Mouse (Mus musculus): ENCODE results near the gene Acsf3. TPM values are rescaled to one million over a fixed set of nuclear protein-coding genes. Genes with fewer than 3 reads are reported as not detected.

Acsf3 gene
- total RNA-seq, 1 experiment from 2014 or later = 15.1 TPM

DNA sequence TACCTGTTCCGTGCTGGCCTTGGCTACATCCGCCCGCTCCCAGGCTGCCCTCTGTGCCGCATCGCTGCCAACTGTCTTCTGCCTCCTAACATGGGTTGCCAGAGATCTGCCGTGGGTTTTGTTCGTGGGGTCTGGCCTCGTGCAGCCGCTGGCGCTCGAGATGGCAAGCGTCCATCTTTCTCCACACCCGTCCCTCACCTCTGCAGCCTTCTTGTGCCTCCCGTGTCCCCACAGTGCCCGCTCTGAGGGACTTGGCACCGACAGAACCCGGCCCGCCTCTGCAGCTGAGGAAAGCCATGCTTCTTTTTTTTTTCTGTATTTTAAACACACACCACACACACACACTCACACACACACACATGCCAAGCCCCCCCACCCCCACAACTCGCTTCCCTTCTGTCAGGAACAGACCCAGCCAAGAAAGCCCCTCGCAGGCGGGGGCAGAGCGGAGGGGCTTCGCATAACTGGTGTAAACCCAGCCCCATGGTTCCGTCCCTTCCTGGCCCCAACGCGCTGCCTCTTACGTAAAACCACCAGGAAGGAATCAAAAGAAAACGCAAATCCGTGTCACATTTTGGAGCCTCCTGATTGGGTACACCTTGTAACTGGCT is 23.1 kb upstream of the Acsf3 start:
- no peak for ATAC-seq (replicated peaks in 1 of 2; ENCODE audit: insufficient read depth in 1 of 2, low FRiP score in 2 of 2, low TSS enrichment in 1 of 2, low read depth in 1 of 2, poor library complexity in 2 of 2, severe bottlenecking in 2 of 2)

DNA sequence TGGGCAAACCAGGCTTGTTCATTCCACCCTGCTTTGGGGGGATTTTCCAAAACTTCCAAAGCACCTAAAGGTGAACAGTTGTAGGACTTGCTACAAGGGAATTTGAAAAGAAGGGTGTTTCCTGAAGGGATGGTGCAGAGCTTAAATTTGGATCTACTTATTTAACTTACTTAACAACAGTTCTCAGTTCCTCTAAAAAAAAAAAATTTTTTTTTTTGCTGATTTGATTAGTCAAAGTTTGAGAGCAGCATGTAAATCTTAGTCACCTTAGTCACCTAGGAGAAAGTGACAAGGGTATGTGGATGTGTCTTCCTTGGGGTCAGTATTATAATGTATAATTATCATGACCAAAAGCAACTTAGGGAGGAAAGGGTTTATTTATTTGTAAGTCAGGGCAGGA is 16.7 kb upstream of the Acsf3 start:
- ATAC-seq (replicated peaks in 1 of 2; ENCODE audit: insufficient read depth in 1 of 2, low FRiP score in 2 of 2, low TSS enrichment in 1 of 2, low read depth in 1 of 2, poor library complexity in 2 of 2, severe bottlenecking in 2 of 2) = no peak

DNA sequence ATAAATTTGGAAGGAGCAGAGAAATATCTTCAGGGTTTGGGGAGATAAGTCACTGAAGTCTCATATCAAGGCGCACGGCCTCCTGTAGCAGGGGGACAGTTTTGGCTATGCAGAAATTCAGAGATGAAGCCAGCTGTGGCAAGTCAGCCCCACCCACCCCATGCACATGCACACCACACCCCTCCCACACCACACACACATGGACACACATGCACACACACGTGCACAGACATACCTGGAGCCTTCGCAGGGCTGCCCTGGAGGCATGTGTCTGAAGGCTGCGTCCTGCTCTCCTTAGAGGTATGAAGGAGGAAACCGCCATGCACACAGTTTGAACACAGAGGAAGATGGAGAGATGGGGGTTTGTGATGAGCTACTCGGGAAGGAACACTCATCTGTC is 15.2 kb upstream of the Acsf3 start:
- no peak for ATAC-seq (replicated peaks in 1 of 2; ENCODE audit: insufficient read depth in 1 of 2, low FRiP score in 2 of 2, low TSS enrichment in 1 of 2, low read depth in 1 of 2, poor library complexity in 2 of 2, severe bottlenecking in 2 of 2)

DNA sequence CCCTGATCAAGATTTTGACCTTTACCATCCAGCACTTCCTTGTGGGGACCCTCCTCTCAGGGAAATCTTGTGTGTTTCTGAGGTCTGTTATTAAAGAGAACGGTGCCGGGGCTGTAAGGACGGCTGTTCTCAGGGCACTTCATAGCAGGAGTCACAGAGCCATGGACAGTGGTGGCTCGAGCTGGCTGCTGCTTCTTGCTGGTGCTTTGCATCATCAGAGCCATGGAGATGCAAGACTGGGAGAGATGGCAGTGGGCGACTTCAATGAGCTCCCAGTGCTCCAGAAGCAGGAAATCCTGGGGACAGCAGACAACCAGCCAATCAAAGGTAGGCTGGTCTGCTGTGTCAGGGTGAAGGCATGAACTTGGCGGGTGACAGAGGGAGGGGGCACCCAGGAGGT is 14.2 kb upstream of the Acsf3 start:
- no peak for ATAC-seq (replicated peaks in 1 of 2; ENCODE audit: insufficient read depth in 1 of 2, low FRiP score in 2 of 2, low TSS enrichment in 1 of 2, low read depth in 1 of 2, poor library complexity in 2 of 2, severe bottlenecking in 2 of 2)

DNA sequence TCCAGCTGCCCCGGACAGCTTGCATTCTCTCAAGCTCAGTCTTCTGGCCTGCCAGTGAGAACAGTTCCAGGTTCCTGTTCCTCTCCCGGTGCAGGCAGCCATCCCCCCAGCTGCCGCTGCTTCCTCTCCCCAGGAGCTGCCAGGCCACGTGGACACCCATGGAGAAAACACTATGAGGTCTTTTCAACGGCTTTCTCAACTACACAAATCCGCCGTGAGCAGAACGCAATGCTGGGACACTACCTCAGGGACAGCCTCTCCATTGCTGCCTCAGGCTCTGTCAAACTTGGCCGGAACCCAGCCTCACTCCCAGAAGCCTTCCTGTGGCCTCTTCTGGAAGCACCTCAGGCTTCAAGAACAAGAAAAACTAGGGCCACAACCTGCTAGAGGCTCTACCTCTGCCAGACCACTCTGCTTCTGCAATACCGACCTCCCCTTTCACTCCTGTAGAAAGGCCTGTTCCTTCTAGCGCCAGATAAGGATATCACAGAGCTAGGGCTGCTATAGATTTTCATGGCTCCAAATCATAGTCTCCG is 12.5 kb upstream of the Acsf3 start:
- peak; percentile 30 to 42 for ATAC-seq (replicated peaks in 1 of 2; ENCODE audit: insufficient read depth in 1 of 2, low FRiP score in 2 of 2, low TSS enrichment in 1 of 2, low read depth in 1 of 2, poor library complexity in 2 of 2, severe bottlenecking in 2 of 2)

DNA sequence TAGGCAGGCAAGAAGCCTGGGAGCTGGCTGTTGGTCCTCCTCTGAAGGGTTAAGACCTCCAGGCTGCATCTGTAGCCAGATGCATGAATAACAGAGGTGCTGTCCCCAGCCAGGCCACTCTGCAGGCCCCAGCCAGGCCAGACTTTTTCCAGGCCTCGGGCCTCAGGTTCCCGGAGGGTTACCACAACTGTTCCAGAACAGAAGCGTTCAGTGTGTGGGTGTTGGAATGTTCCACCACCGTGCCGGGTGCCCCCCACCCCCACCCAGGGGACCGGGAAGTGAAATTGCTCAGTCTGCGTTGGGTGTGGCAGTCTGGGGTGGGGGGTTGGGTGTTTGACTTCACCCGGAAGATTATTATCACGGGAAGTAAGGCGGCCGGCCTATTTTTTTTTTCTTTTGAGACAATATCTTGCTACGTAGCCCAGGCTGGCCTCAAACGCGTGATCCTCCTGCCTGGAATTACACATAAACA is 12.0 kb upstream of the Acsf3 start:
- no peak for ATAC-seq (replicated peaks in 1 of 2; ENCODE audit: insufficient read depth in 1 of 2, low FRiP score in 2 of 2, low TSS enrichment in 1 of 2, low read depth in 1 of 2, poor library complexity in 2 of 2, severe bottlenecking in 2 of 2)

DNA sequence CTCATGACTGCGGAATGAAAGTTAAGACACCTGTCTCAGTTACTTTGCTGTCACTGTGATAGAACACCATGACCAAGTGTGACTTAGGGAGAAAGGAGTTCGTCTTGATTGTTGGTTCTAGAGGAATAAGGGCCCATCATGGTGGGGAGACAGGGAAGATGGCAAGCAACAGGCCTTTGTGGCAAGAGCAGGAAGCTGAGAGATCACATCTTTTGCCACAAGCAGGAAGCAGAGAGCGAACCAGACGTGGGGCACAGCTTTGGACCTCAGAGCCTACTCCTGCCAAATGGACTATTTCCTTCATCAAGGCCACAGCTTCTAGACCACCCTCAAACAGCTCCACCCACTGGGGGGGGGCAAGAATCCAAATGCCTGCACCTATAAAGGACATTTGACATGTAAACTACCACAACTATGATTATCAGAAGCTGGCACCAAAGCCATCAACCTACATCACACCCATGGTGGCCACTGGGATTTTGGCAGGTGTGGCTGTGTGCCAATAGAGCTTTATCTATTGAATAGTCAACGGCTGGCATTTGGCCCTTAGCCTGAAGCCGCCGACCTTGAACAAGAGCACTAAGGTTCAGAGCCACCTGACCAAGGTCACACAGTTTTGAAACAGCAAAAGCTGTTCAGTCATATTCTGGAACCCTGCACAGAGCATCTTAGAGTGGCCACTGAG is 10.4 kb upstream of the Acsf3 start:
- ATAC-seq (replicated peaks in 1 of 2; ENCODE audit: insufficient read depth in 1 of 2, low FRiP score in 2 of 2, low TSS enrichment in 1 of 2, low read depth in 1 of 2, poor library complexity in 2 of 2, severe bottlenecking in 2 of 2) = 0 out of 4 replicates have a peak, but pooled peaks of 1 of the 2 experiments have one; percentile 19

DNA sequence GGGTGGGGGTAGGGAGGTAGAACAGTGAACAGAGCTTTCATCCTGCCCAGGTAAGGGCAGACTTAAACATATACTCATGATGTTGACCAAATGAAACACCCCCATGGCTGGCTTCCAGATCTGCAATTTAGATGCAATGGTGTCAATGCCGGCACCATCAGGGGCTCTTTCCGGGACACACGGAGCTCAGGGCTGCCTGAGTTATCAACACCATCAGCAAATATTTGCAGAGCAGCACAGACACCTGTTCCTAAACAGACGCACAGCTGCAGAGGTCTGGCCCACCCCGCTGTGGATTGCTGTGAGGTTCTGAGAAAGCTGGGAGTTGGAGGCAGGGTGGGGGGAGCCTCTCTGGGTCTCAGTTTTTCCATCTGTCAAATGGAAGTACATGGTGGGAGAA is 9.1 kb upstream of the Acsf3 start:
- ATAC-seq (replicated peaks in 1 of 2; ENCODE audit: insufficient read depth in 1 of 2, low FRiP score in 2 of 2, low TSS enrichment in 1 of 2, low read depth in 1 of 2, poor library complexity in 2 of 2, severe bottlenecking in 2 of 2) = no peak

DNA sequence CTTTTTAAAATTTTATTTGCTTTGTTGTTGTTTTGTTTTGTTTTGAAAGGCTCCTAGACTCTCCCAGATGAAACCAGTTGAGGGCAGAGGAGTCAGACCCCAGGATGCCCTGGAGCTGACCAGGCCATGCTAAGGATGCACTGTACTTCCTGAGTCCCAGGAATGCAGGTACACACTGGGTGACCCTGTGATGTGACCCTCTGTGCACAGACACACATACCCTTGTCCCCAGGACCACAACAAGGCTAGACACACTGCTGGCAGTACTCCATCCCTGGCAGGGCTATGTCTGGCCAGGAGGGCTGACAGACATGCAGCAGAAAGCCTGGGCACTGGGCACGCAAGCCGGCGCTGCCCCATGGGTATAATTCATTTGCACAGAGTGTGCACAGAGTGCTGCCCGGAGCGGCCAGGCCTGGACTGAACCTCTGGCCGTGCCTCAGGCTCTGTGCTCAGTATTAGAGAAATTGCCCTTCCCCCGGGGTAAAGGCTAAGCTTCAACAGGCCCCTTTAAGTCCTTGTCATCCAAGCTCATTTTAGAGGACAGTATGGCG is 8.6 kb upstream of the Acsf3 start:
- ATAC-seq (replicated peaks in 1 of 2; ENCODE audit: insufficient read depth in 1 of 2, low FRiP score in 2 of 2, low TSS enrichment in 1 of 2, low read depth in 1 of 2, poor library complexity in 2 of 2, severe bottlenecking in 2 of 2) = no peak

DNA sequence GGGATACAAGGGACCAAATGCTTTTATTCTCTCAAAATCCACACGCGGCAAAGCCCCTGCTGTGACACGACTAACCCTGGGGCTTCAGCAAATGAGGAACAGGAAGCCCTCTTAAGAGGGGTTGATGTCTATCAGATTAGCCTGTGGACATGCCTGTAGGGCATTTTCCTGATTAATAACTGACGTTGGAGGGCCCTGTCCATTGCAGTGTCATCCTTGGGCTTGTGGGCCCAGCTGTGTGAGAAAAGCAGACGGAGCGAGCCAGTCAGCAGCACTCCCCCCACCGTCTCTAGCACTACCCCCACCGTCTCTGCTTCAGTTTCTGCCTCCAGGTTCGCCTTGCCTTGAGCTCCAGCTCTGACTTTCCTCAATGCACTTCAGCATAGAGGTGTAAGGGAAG is 8.1 kb upstream of the Acsf3 start:
- no peak for ATAC-seq (replicated peaks in 1 of 2; ENCODE audit: insufficient read depth in 1 of 2, low FRiP score in 2 of 2, low TSS enrichment in 1 of 2, low read depth in 1 of 2, poor library complexity in 2 of 2, severe bottlenecking in 2 of 2)

DNA sequence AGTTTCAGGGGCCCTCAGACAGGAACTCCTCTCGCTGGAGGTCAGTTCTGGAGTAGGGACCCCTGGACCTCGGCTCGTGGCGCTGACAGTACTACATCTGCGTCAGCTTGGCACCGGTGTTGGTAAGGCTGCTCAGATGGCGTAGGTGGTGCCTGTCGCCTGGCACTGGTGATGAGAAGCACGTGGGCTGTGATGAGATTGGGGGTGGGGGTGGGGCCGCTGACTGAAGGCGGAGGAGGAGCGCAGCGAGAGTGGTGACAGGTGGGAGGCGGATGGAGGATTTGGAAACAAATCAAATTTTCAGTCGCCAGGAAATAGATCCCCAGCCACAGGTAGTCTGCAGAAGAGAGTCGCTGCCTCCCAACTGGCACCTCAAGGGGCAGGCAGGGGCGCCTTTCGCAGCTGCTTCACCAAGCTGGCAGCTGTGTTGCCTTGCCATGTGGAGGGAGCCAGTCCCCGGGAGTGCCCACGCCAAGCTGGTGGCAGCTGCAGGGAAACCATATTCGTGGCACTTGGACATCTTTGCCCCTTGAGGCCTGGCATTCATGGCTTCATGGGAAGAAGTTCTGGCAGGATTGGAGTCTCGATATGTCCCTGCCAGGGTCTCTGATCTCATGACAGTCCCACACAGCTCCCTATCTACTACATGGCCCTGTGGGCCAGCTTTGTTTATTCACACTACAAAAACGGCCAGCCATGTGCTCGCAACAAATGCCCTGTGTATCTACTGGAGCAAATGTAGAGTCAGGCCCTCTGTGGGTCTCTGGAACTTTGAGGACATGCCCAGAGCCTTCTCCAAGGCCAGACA is 5.8 kb upstream of the Acsf3 start:
- ATAC-seq (replicated peaks in 1 of 2; ENCODE audit: insufficient read depth in 1 of 2, low FRiP score in 2 of 2, low TSS enrichment in 1 of 2, low read depth in 1 of 2, poor library complexity in 2 of 2, severe bottlenecking in 2 of 2) = no peak

DNA sequence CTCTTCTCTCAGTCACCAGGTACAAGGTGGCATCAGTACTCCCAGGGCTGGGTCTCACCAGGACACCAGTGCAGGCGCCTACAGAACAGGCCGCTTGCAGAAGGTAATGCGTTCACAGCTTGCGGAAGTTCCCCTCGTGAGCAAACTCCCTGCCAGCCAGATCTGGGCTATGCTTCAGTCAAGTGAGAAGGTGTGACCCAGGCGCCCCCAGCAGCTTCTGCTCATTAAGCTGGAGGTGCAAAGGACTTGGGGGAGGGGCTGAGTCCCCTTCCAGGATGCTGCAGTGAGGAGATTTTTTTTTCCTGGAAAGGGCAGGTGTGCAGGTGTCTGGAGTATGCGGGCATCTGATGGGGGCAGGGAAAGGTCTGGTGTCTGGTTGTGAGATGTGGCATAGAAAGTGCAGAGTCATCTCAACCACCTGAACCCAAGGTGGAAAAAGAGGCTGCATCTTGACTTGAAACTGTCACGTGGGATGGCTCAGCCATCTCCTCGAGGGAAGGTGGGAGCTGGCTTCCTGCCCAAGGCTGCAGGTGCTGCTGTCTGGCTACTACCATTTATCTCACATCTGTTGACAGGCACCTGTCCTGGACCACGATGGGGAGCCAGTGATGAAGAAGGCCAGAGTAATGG is 2.7 kb upstream of the Acsf3 start:
- no peak; a peak in 1 of 4 replicates for ATAC-seq (replicated peaks in 1 of 2; ENCODE audit: insufficient read depth in 1 of 2, low FRiP score in 2 of 2, low TSS enrichment in 1 of 2, low read depth in 1 of 2, poor library complexity in 2 of 2, severe bottlenecking in 2 of 2)

DNA sequence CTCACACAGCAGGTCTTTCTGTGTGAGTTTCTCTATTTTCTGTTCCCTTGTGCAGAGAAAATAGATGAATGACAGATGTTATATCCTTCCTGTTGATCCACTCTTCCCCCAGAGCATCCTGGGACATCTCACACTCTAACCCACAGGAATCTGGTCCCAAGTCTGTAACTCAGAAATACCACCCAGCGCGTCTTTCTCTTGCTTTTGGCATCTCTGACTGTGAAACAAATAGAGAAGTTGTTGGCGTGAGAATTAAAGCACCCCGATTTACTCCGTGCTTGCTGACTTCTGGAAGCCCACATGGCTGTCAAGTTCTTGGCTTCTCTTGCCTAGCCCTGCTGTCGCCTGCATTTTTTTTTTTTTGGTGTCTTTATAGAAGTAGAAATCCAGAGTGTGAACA is 2.4 kb downstream of the Acsf3 start:
- no peak for ATAC-seq (replicated peaks in 1 of 2; ENCODE audit: insufficient read depth in 1 of 2, low FRiP score in 2 of 2, low TSS enrichment in 1 of 2, low read depth in 1 of 2, poor library complexity in 2 of 2, severe bottlenecking in 2 of 2)

DNA sequence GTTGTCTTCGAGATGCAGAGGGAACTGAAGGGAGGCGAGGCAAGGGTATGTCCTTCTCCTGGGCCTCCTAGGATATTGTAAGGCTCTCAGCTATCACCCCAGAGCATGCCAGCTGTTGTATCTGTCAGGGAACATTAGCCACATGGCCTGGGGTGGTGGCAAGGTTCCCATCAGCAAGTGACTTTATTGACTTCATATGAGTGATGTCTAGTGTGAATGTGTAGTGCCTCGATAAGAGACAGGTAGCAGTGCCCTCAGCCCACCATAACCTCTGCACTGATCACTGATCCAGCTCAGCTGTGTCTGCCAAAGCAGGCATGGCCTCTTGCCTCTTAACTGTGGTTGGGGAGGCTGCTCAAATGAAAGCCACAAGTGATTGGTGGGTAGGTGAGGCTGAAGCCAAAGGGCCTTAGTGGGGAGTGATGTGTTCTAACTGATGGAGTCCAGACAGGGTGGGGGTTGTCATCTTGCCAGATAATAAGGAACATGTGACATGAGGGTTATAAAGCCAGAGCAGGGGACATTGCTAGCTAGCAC is 3.5 kb downstream of the Acsf3 start:
- ATAC-seq (replicated peaks in 1 of 2; ENCODE audit: insufficient read depth in 1 of 2, low FRiP score in 2 of 2, low TSS enrichment in 1 of 2, low read depth in 1 of 2, poor library complexity in 2 of 2, severe bottlenecking in 2 of 2) = no peak

DNA sequence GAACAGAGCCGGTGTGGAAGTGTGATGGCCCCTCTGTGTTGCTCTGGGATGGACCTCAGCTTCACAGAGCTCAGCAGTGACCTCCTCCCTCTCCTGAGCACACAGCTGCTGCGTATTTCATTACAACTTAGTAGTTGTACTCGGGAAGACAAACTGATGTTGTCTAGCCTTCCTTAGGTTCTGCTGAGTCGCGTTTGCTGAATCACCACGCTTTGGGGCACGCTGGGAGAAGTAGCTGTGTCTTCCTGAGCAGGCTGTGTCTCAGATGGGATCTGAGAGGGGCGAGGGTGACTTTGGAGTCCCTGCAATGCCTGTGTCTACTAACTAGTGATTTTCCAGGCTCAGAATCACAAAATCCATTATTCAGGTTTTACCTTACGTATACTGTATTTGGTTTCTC is 4.0 kb downstream of the Acsf3 start:
- ATAC-seq (replicated peaks in 1 of 2; ENCODE audit: insufficient read depth in 1 of 2, low FRiP score in 2 of 2, low TSS enrichment in 1 of 2, low read depth in 1 of 2, poor library complexity in 2 of 2, severe bottlenecking in 2 of 2) = no peak

DNA sequence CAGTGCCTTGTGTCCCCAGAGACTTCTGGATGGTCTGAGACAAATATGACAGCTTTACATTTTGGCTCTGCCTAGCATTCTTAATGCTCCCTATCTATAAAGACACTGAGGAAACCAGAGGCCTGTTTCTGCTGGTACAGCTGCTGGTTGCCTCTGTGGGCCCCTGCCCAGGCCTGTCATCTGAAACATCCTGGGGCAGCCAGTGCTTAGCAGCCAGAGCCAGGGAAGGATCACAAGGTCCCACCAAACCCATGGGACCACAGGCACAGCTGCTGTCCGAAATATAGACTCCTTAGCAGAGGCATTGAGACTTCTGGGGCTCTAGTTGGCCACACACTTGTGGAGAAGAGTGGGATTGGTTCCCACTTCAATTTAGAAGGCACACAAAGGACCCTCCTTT is 9.5 kb downstream of the Acsf3 start:
- no peak for ATAC-seq (replicated peaks in 1 of 2; ENCODE audit: insufficient read depth in 1 of 2, low FRiP score in 2 of 2, low TSS enrichment in 1 of 2, low read depth in 1 of 2, poor library complexity in 2 of 2, severe bottlenecking in 2 of 2)

DNA sequence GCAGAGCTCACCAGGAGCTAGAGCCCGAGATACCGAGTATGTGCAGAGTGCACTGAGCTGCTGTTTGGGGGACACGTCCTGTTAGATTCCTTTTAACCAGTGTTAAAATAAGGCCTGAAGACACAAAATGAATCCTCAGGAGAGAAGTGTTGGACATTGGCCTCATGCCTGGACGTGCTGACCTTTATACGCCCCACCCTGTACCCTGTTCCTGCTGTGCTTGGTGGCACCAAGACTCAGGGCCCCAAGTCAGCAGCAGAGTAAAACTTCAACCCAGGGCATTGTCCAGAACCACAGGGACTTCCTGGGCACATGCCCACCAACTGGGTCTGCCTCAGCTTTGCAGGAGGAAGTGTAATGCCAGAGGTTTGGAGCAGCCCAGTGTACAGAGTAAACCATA is 14.5 kb downstream of the Acsf3 start:
- ATAC-seq (replicated peaks in 1 of 2; ENCODE audit: insufficient read depth in 1 of 2, low FRiP score in 2 of 2, low TSS enrichment in 1 of 2, low read depth in 1 of 2, poor library complexity in 2 of 2, severe bottlenecking in 2 of 2) = no peak
